Comparison of ENCODE assay signal across 12 mouse cellular contexts in the genomic region with DNA sequence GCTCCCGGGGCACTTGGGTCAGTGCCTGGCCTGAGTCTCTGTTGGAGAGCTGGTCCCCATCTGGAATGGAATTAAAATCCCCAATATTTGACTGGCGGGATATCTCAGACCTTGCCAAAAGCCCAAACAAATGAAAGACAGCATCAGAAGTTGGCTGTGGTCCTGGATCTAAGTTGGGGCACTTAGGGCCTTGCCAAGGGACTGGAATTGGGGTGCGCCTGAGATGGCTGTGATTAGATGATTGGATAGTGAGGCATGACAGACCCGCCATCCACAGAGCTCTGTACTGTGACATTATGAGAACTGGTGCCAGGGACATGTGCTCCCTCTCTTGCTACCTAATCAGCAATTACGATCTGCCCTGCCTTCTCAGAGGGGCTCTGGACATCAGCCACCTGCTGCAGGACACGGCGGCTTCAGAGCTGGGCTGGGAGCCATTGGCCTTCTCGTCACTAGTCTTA.
DNase-seq lines count a peak whose midpoint lies in the region; ATAC-seq lines count a peak whose summit lies in the region.
"Had no signal": no experiment of that assay in that cellular context is flagged by ENCODE, and none has a peak within 500 bp of the region (broad histone marks: within the 10 kb centered on the region; RNA-seq: fewer than 3 reads in every experiment).

No protein-coding gene starts in this region.

- no peak overlapping the region for H3K9ac ChIP-seq in embryonic facial prominence, embryonic 14.5 days (ENCODE audit: low read depth, low read length)
- H3K9ac ChIP-seq: neural tube, embryonic 12.5 days; stomach, embryonic 15.5 days had no signal

- H3K36me3 ChIP-seq in embryonic facial prominence, embryonic 14.5 days (ENCODE audit: control insufficient read depth, insufficient read depth, low read length): no peaks in the 10 kb centered on the region
- no peaks in the 10 kb centered on the region for H3K36me3 ChIP-seq in embryonic facial prominence, embryonic 10.5 days (replicated peaks)
- H3K36me3 ChIP-seq: neural tube, embryonic 12.5 days; stomach, embryonic 15.5 days had no signal

- H3K27me3 ChIP-seq in embryonic facial prominence, embryonic 14.5 days (replicated peaks; ENCODE audit: control insufficient read depth, insufficient read depth, low read length): no peaks in the 10 kb centered on the region
- H3K27me3 ChIP-seq in embryonic facial prominence, embryonic 10.5 days (replicated peaks; ENCODE audit: low read depth, poor library complexity, severe bottlenecking): no peaks in the 10 kb centered on the region
- H3K27me3 ChIP-seq: stomach, embryonic 15.5 days had no signal

- WGBS in embryonic facial prominence, embryonic 14.5 days: 73% methylated on average over 8 of the region's 8 CpGs
- 91% methylated on average over 8 of the region's 8 CpGs for WGBS in embryonic facial prominence, embryonic 10.5 days

- ATAC-seq in embryonic facial prominence, embryonic 14.5 days (ENCODE audit: low read depth): peak; percentile 50; the same call in 1 of the 2 replicates

- H3K9me3 ChIP-seq in embryonic facial prominence, embryonic 14.5 days (ENCODE audit: control insufficient read depth, low read length): no peaks in the 10 kb centered on the region
- H3K9me3 ChIP-seq in embryonic facial prominence, embryonic 10.5 days: no peaks in the 10 kb centered on the region
- H3K9me3 ChIP-seq: stomach, embryonic 15.5 days had no signal

- H3K4me3 ChIP-seq in embryonic facial prominence, embryonic 14.5 days (ENCODE audit: low read depth, low read length): no peak overlapping the region
- no peak overlapping the region for H3K4me3 ChIP-seq in embryonic facial prominence, embryonic 10.5 days
- H3K4me3 ChIP-seq: neural tube, embryonic 12.5 days; stomach, embryonic 15.5 days had no signal

- no peak overlapping the region for H3K4me2 ChIP-seq in embryonic facial prominence, embryonic 14.5 days (ENCODE audit: low read depth, low read length)
- H3K4me2 ChIP-seq: neural tube, embryonic 12.5 days; stomach, embryonic 15.5 days had no signal

- H3K4me1 ChIP-seq in embryonic facial prominence, embryonic 14.5 days (ENCODE audit: control insufficient read depth, insufficient read depth, low read length): no peaks in the 10 kb centered on the region
- no peaks in the 10 kb centered on the region for H3K4me1 ChIP-seq in embryonic facial prominence, embryonic 10.5 days
- H3K4me1 ChIP-seq: neural tube, embryonic 12.5 days; stomach, embryonic 15.5 days had no signal

- H3K27ac ChIP-seq in embryonic facial prominence, embryonic 14.5 days (replicated peaks; ENCODE audit: low read depth, low read length): no peak overlapping the region
- H3K27ac ChIP-seq in embryonic facial prominence, embryonic 10.5 days (replicated peaks): no peak overlapping the region
- H3K27ac ChIP-seq: neural tube, embryonic 12.5 days; stomach, embryonic 15.5 days had no signal

- no peak for DNase-seq in embryonic facial prominence, embryonic 14.5 days (ENCODE audit: low spot score)
- no peak for DNase-seq in embryonic facial prominence, embryonic 10.5 days (ENCODE audit: low spot score)
- DNase-seq in layer of hippocampus, postnatal 10 days (ENCODE audit: low spot score in 2 of 2): peak; percentile 6 to 20
- no peak for DNase-seq in layer of hippocampus, adult 8-10 months (ENCODE audit: low spot score in 2 of 2)
- DNase-seq in cerebellum, adult 9-11 months: peak; percentile 83
- DNase-seq in lung, postnatal 10 days: peak; percentile 60
- no peak for DNase-seq in thymus, postnatal 4 days
- DNase-seq in heart, adult 8-10 months (ENCODE audit: low spot score): no peak
- DNase-seq: heart, adult 18-20 months; right cerebral cortex, adult 18-20 months had no signal

Comparison
In these comparisons a context has a peak if more than half of its experiments do, and no peak if none do; other contexts are left out.
1. DNase-seq: peak in layer of hippocampus, postnatal 10 days (2 of 2), cerebellum, adult 9-11 months (single experiment) and lung, postnatal 10 days (single experiment); none in embryonic facial prominence, embryonic 14.5 days (single experiment), embryonic facial prominence, embryonic 10.5 days (single experiment), layer of hippocampus, adult 8-10 months (0 of 2), thymus, postnatal 4 days (single experiment) and heart, adult 8-10 months (single experiment).